Mouse (Mus musculus) spleen, adult 2 months (tissue): ENCODE data around the gene Snai3. TPM values are rescaled to one million over a fixed set of nuclear protein-coding genes. Genes with fewer than 3 reads are reported as not detected.
A peak's percentile ranks its signal among the peaks of the same experiment; 100 is the strongest.

Source experiments
- DNase-seq, 2 experiments: peaks; one replicate each; pipeline versions ENCODE4 v3.0.0 to v3.0.0-alpha.2; 2012 to 2021; ENCODE audit warnings: low spot score in 2 of 2, low read depth in 1 of 2
- H3K27ac ChIP-seq: fragments of 200-500 bp; 2 replicates; pipeline ENCODE4 v1.5.1; 2012; ENCODE audit warnings: low read length, inconsistent platforms; ENCODE audit not compliant: insufficient read depth
- H3K27me3 ChIP-seq: fragments of 200-500 bp; 2 replicates; pipeline ENCODE4 v1.6.1; 2012; ENCODE audit warnings: mild to moderate bottlenecking, moderate library complexity, low read length, inconsistent platforms; ENCODE audit not compliant: control insufficient read depth, insufficient read depth
- H3K36me3 ChIP-seq: fragments of 200-500 bp; 2 replicates; pipeline ENCODE4 v1.6.1; 2012; ENCODE audit warnings: mild to moderate bottlenecking, low read length, inconsistent platforms; ENCODE audit not compliant: control insufficient read depth, insufficient read depth
- H3K4me1 ChIP-seq: fragments of 200-500 bp; 2 replicates; pipeline ENCODE4 v1.6.1; 2011; ENCODE audit warnings: inconsistent platforms; ENCODE audit not compliant: control insufficient read depth, insufficient read depth, insufficient read length
- H3K4me3 ChIP-seq: fragments of 200-500 bp; 2 replicates; pipeline ENCODE4 v1.5.1; 2011; ENCODE audit warnings: mild to moderate bottlenecking, inconsistent platforms; ENCODE audit not compliant: insufficient read depth, insufficient read length; ENCODE audit errors: extremely low read depth
- CTCF ChIP-seq: fragments of 200-500 bp; IDR thresholded peaks from 2 replicates; pipeline ENCODE4 v1.5.1; 2011; ENCODE audit warnings: mild to moderate bottlenecking, inconsistent platforms; ENCODE audit not compliant: insufficient read depth, insufficient read length, insufficient replicate concordance; ENCODE audit errors: extremely low read depth
- POLR2A ChIP-seq: fragments of 200-500 bp; IDR thresholded peaks from 2 replicates; pipeline ENCODE4 v1.6.1; 2011; ENCODE audit warnings: low read depth, low read length, inconsistent platforms
- WGBS: fragments of 180-500 bp; shearing (Covaris S2); methylation state at CpG from one replicate; pipeline ENCODE4 v1.1.7; 2018; 5-methylcytosine and 5-hydroxymethylcytosine counted together
- polyA plus RNA-seq: library from polyadenylated mRNA; depleted of rRNA; stranded (reverse); fragments of >200 nt; gene quantifications from 2 replicates; pipeline ENCODE4 v1.2.3, GENCODE M21; 2012

The Snai3 gene
- polyA plus RNA-seq, 1 experiment, result 3.9 TPM

GRCm38 (mm10) chr8:122461473-122462148 is 1.1 kb upstream of the Snai3 start:
- Histone ChIP-seq H3K4me3 (no peak overlapping the region), H3K27ac (no peak overlapping the region), H3K27me3 (no peaks in the 10 kb centered on the region), H3K4me1 (peaks cover 23% of the 10 kb centered on the region), H3K36me3 (peaks cover 8% of the 10 kb centered on the region)
- WGBS, result 65% methylated on average over 11 of the region's 11 CpGs
- DNase-seq, result no peak
- TF ChIP-seq POLR2A, result no peak

- no peak overlapping the region for H3K27ac ChIP-seq
- peak overlapping the region; percentile 50; the same call in 1 of the 2 replicates for H3K4me3 ChIP-seq
- no peaks in the 10 kb centered on the region for H3K36me3 ChIP-seq
- no peak for DNase-seq
- WGBS, result 20% methylated on average over 7 of the region's 7 CpGs
- H3K27me3 ChIP-seq, result no peaks in the 10 kb centered on the region
- H3K4me1 ChIP-seq, result peaks cover 23% of the 10 kb centered on the region
- TF ChIP-seq CTCF, result no peak
- no peak for TF ChIP-seq POLR2A
These were observed 543 bp downstream of the Snai3 start for GRCm38 (mm10) chr8:122459990-122460389.

- H3K27ac ChIP-seq, result no peak overlapping the region
- peaks cover 23% of the 10 kb centered on the region for H3K4me1 ChIP-seq
- H3K4me3 ChIP-seq, result no peak overlapping the region
- TF ChIP-seq POLR2A, result no peak
- TF ChIP-seq CTCF, result 0 out of 2 replicates have a peak, but pooled peaks have one; percentile 22
- no peaks in the 10 kb centered on the region for H3K27me3 ChIP-seq
- H3K36me3 ChIP-seq, result no peaks in the 10 kb centered on the region
- DNase-seq, result peak in 1 of 2 experiments; percentile 43
- 49% methylated on average over 6 of the region's 6 CpGs for WGBS
These were observed 1.2 kb downstream of the Snai3 start for GRCm38 (mm10) chr8:122459218-122459900.

- Histone ChIP-seq H3K27ac (no peak overlapping the region), H3K4me1 (peaks cover 15% of the 10 kb centered on the region), H3K4me3 (no peak overlapping the region), H3K36me3 (no peaks in the 10 kb centered on the region), H3K27me3 (no peaks in the 10 kb centered on the region)
- 82% methylated on average over 11 of the region's 11 CpGs for WGBS
- DNase-seq, result no peak
- no peak for TF ChIP-seq POLR2A
- no peak for TF ChIP-seq CTCF
These were observed 3.4 kb downstream of the Snai3 start for GRCm38 (mm10) chr8:122457171-122457570.

GRCm38 (mm10) chr8:122454409-122454808 is 6.1 kb downstream of the Snai3 start:
- WGBS, result 79% methylated on average over 6 of the region's 6 CpGs
- TF ChIP-seq POLR2A, result no peak
- no peak for TF ChIP-seq CTCF
- Histone ChIP-seq H3K36me3 (no peaks in the 10 kb centered on the region), H3K27me3 (no peaks in the 10 kb centered on the region), H3K4me1 (no peaks in the 10 kb centered on the region; the same call in 1 of the 2 replicates), H3K27ac (no peak overlapping the region), H3K4me3 (no peak overlapping the region)
- no peak for DNase-seq

GRCm38 (mm10) chr8:122452154-122452553 is 8.4 kb downstream of the Snai3 start:
- H3K27ac ChIP-seq, result no peak overlapping the region
- H3K4me3 ChIP-seq, result no peak overlapping the region
- WGBS, result 91% methylated on average over 10 of the region's 10 CpGs
- H3K4me1 ChIP-seq, result no peaks in the 10 kb centered on the region
- no peaks in the 10 kb centered on the region for H3K27me3 ChIP-seq
- no peaks in the 10 kb centered on the region for H3K36me3 ChIP-seq
- TF ChIP-seq POLR2A, result no peak
- no peak for TF ChIP-seq CTCF
- no peak for DNase-seq

- Histone ChIP-seq H3K36me3 (no peaks in the 10 kb centered on the region), H3K27ac (no peak overlapping the region), H3K27me3 (no peaks in the 10 kb centered on the region), H3K4me3 (no peak overlapping the region), H3K4me1 (no peaks in the 10 kb centered on the region)
- no peak for DNase-seq
- WGBS, result 76% methylated on average over 7 of the region's 7 CpGs
- TF ChIP-seq POLR2A, result no peak
- TF ChIP-seq CTCF, result no peak
These were observed 9.3 kb downstream of the Snai3 start for GRCm38 (mm10) chr8:122451161-122451703.
